ENCODE assay signal across 12 mouse cellular contexts in genomic region chr11:4235665-4236545, GRCm38 (mm10). TPM values are rescaled to one million over a fixed set of nuclear protein-coding genes. Genes with fewer than 3 reads are reported as not detected.
DNase-seq lines count a peak whose midpoint lies in the region; ATAC-seq and TF ChIP-seq lines count a peak whose summit lies in the region.
"Had no signal": no experiment of that assay in that cellular context is flagged by ENCODE, and none has a peak within 500 bp of the region (broad histone marks: within the 10 kb centered on the region; RNA-seq: fewer than 3 reads in every experiment).

TSS of gene Osm (plus strand) at chr11:4236420.

- no peaks in the 10 kb centered on the region for H3K27me3 ChIP-seq in G1E (ENCODE audit: insufficient read depth, low read length)
- no peaks in the 10 kb centered on the region for H3K27me3 ChIP-seq in small intestine, adult 2 months (ENCODE audit: control insufficient read depth, insufficient read depth, low read length)
- H3K27me3 ChIP-seq in kidney, embryonic 14.5 days (ENCODE audit: control insufficient read depth, insufficient read depth, low read length): no peaks in the 10 kb centered on the region
- H3K27me3 ChIP-seq: embryonic facial prominence, embryonic 13.5 days; limb, embryonic 15.5 days; neural tube, embryonic 13.5 days; stomach, embryonic 15.5 days had no signal

- H3K4me2 ChIP-seq in kidney, embryonic 14.5 days (replicated peaks; ENCODE audit: low read depth, low read length): no peak within 1 kb of the TSS
- H3K4me2 ChIP-seq: embryonic facial prominence, embryonic 13.5 days; limb, embryonic 15.5 days; neural tube, embryonic 13.5 days had no signal

- peak within 1 kb of the TSS; percentile 80 for H3K4me3 ChIP-seq in G1E (ENCODE audit: low read depth, low read length)
- H3K4me3 ChIP-seq in small intestine, adult 2 months (ENCODE audit: low read depth, low read length): peak within 1 kb of the TSS; percentile 53
- H3K4me3 ChIP-seq in kidney, embryonic 14.5 days (ENCODE audit: low read length): no peak within 1 kb of the TSS
- H3K4me3 ChIP-seq: embryonic facial prominence, embryonic 13.5 days; limb, embryonic 15.5 days; neural tube, embryonic 13.5 days; stomach, embryonic 15.5 days had no signal

- peaks cover 86% of the 10 kb centered on the region for H3K4me1 ChIP-seq in G1E (ENCODE audit: insufficient read depth, low read depth, low read length)
- peaks cover 2% of the 10 kb centered on the region for H3K4me1 ChIP-seq in small intestine, adult 2 months (ENCODE audit: control insufficient read depth, insufficient read depth, insufficient read length, low read length)
- H3K4me1 ChIP-seq in kidney, embryonic 14.5 days (ENCODE audit: control insufficient read depth, insufficient read depth, low read length): no peaks in the 10 kb centered on the region
- H3K4me1 ChIP-seq: embryonic facial prominence, embryonic 13.5 days; limb, embryonic 15.5 days; neural tube, embryonic 13.5 days; stomach, embryonic 15.5 days had no signal

- H3K9me3 ChIP-seq in G1E (replicated peaks): peaks cover 6% of the 10 kb centered on the region
- H3K9me3 ChIP-seq in kidney, embryonic 14.5 days (ENCODE audit: control insufficient read depth, low read length): no peaks in the 10 kb centered on the region
- H3K9me3 ChIP-seq: limb, embryonic 15.5 days; neural tube, embryonic 13.5 days; stomach, embryonic 15.5 days had no signal

- H3K27ac ChIP-seq in small intestine, adult 2 months (ENCODE audit: insufficient read depth, low read depth, low read length): 0 out of 2 replicates have a peak within 1 kb of the TSS, but pooled peaks have one; percentile 14
- H3K27ac ChIP-seq in kidney, embryonic 14.5 days (ENCODE audit: low read depth, low read length): no peak within 1 kb of the TSS
- H3K27ac ChIP-seq: embryonic facial prominence, embryonic 13.5 days; limb, embryonic 15.5 days; neural tube, embryonic 13.5 days; stomach, embryonic 15.5 days had no signal

- H3K36me3 ChIP-seq in G1E (replicated peaks): peaks cover 66% of the 10 kb centered on the region
- no peaks in the 10 kb centered on the region for H3K36me3 ChIP-seq in small intestine, adult 2 months (ENCODE audit: control insufficient read depth, insufficient read depth, low read length)
- H3K36me3 ChIP-seq in kidney, embryonic 14.5 days (ENCODE audit: control insufficient read depth, insufficient read depth, low read length): no peaks in the 10 kb centered on the region
- H3K36me3 ChIP-seq: embryonic facial prominence, embryonic 13.5 days; limb, embryonic 15.5 days; neural tube, embryonic 13.5 days; stomach, embryonic 15.5 days had no signal

- no peak within 1 kb of the TSS for H3K9ac ChIP-seq in kidney, embryonic 14.5 days (ENCODE audit: low read depth, low read length)
- H3K9ac ChIP-seq: embryonic facial prominence, embryonic 13.5 days; limb, embryonic 15.5 days; neural tube, embryonic 13.5 days; stomach, embryonic 15.5 days had no signal

- peak; percentile 30 for ATAC-seq in G1E (ENCODE audit: extremely low read depth, insufficient number of reproducible peaks, low FRiP score, poor library complexity, severe bottlenecking)
- ATAC-seq in inflammation-experienced regulatory T-cells, adult 6 months: peak; percentile 50
- ATAC-seq in kidney, embryonic 14.5 days (ENCODE audit: low FRiP score, low TSS enrichment): no peak

- DNase-seq in CD4-positive, CD25-positive, alpha-beta regulatory T cell, adult 2 months (ENCODE audit: low read depth, low spot score): peak; percentile 81
- peak; percentile 67 for DNase-seq in G1E (ENCODE audit: low spot score)
- no peak for DNase-seq in retina, postnatal 1 day
- DNase-seq in left cerebral cortex, adult 11 months (ENCODE audit: low spot score): no peak
- DNase-seq: kidney, postnatal 14 days had no signal

- TF ChIP-seq POLR2A in small intestine, adult 2 months (IDR thresholded peaks at IDR 0.05; ENCODE audit: low read depth, low read length): no peak

- TF ChIP-seq CTCF in G1E (IDR thresholded peaks at IDR 0.05; ENCODE audit: low read depth, low read length): no peak
- TF ChIP-seq CTCF in small intestine, adult 2 months (IDR thresholded peaks at IDR 0.05; ENCODE audit: extremely low read depth, insufficient read length, insufficient replicate concordance, low read depth, low read length): no peak

- 61% methylated on average over 16 of the region's 16 CpGs for whole genome bisulfite sequencing in small intestine, adult 2 months
- 73% methylated on average over 16 of the region's 16 CpGs for WGBS in kidney, embryonic 14.5 days

RNA-seq across cellular contexts. Expression of gene Osm, which starts in this region (rescaled TPM):
- total RNA-seq in G1E (2014; fragmentation: Nextera tagmentation): 7.2 and 8.0 TPM in 2 replicates
- total RNA-seq in G1E (2017): 8.3 and 10.3 TPM in 2 replicates
- 4.0 and 4.5 TPM in 2 replicates for polyA plus RNA-seq in G1E (2012)
- polyA plus RNA-seq in inflammation-experienced regulatory T-cells, adult 6 months (2017; shearing (Covaris generic)): 10 to 100 TPM; 11.2 to 23.6 (median 16.6) TPM
- polyA plus RNA-seq in small intestine, adult 2 months (2012; rRNA removed): 0.19 and 0.48 TPM in 2 replicates
- polyA plus RNA-seq in kidney, embryonic 14.5 days (2014; fragmentation: Nextera tagmentation; extraction: Ambion mirVana): not detected in 2 replicates
- polyA plus RNA-seq: embryonic facial prominence, embryonic 13.5 days; neural tube, embryonic 13.5 days had no signal

Comparison
In these comparisons a context has a peak if more than half of its experiments do, and no peak if none do; other contexts are left out.
1. DNase-seq: peak in CD4-positive, CD25-positive, alpha-beta regulatory T cell, adult 2 months (single experiment) and G1E (single experiment); none in retina, postnatal 1 day (single experiment) and left cerebral cortex, adult 11 months (single experiment).